Mouse (Mus musculus) cortical plate, adult 2 months (tissue): ENCODE measurements around the gene Susd6. TPM values are rescaled to one million over a fixed set of nuclear protein-coding genes. Genes with fewer than 3 reads are reported as not detected.

Experiments
- H3K27ac ChIP-seq: fragments of 200-500 bp; 2 replicates; pipeline ENCODE4 v1.5.1; 2012; ENCODE audit warnings: low read length, control low read depth, inconsistent platforms; ENCODE audit not compliant: insufficient read depth
- H3K4me1 ChIP-seq: fragments of 200-500 bp; 2 replicates; pipeline ENCODE4 v1.6.1; 2011; ENCODE audit warnings: low read length; ENCODE audit not compliant: control insufficient read depth, insufficient read depth
- H3K4me3 ChIP-seq: fragments of 200-500 bp; 2 replicates; pipeline ENCODE4 v1.5.1; 2011; ENCODE audit warnings: mild to moderate bottlenecking, low read length, control low read depth; ENCODE audit not compliant: insufficient read depth
- CTCF ChIP-seq: fragments of 200-500 bp; IDR thresholded peaks from 2 replicates; pipeline ENCODE4 v1.5.1; 2011; ENCODE audit warnings: mild to moderate bottlenecking, control low read depth, low read length; ENCODE audit not compliant: insufficient read depth; ENCODE audit errors: extremely low read depth
- POLR2A ChIP-seq: fragments of 200-500 bp; IDR thresholded peaks from 2 replicates; pipeline ENCODE4 v1.6.1; 2011; ENCODE audit warnings: mild to moderate bottlenecking, low read length, control low read depth; ENCODE audit not compliant: insufficient read depth; ENCODE audit errors: extremely low read depth
- polyA plus RNA-seq: library from polyadenylated mRNA; depleted of rRNA; stranded (reverse); fragments of >200 nt; gene quantifications from 2 replicates; pipeline ENCODE4 v1.2.3, GENCODE M21; 2012

The Susd6 gene
- polyA plus RNA-seq, 1 experiment: 24.8 TPM

DNA sequence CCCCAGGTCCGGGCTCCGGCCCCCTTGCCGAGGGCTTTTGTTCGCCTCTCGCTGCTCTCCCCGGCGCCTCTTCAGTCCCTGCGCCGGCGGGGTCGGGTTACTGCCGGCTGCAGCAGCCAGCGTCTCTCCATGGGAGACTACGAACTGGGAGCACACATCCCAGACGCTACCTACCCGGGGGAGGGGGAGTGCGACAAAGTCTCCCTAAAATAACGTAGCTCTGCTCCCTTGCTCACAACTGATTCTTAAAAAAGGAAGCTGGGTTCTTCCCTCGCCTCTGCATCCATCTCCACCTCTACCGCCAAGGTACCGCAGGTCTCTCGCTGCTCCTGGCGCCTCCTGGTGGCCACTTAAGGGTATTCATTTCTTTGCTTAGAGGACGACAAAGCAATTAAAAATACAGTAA is 29.9 kb upstream of the Susd6 start, which contains the start of gene Ccdc177:
Gene Ccdc177, minus strand, starts transcription at position 292 of the 406 bp plus-strand sequence.
- peak within 1 kb of the TSS; percentile 59 for H3K4me3 ChIP-seq
- no peaks in the 10 kb centered on the region for H3K4me1 ChIP-seq
- TF ChIP-seq POLR2A: peak; percentile 67; the same call in 1 of the 2 replicates
- peak; percentile 85 for TF ChIP-seq CTCF

DNA sequence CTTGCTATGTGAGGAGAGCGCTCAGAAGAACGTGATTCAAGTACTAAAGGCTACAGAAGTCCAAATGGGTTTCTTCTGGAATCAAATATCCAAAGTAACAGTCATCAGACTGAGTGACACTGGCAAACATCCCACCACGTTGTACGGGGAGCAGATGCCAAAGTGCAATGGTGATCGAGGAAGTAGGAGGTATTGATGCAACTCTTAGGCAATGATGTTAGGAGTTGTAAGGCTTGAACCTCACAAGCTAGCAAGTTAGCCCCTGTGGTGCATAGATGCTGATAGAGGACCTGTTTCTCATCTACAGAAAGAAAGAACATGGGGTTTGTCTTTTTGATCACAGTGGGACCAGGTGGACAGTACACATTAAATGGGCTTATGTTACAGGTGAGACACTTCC is 27.3 kb upstream of the Susd6 start:
- no peak overlapping the region for H3K27ac ChIP-seq
- H3K4me3 ChIP-seq: no peak overlapping the region
- TF ChIP-seq POLR2A: no peak
- TF ChIP-seq CTCF: no peak
- H3K4me1 ChIP-seq: no peaks in the 10 kb centered on the region

More for the DNA sequence above, 29.9 kb upstream of the Susd6 start, which contains the start of gene Ccdc177:
- H3K27ac ChIP-seq: peak within 1 kb of the TSS; percentile 42

- Histone ChIP-seq H3K4me1 (no peaks in the 10 kb centered on the region), H3K27ac (no peak overlapping the region), H3K4me3 (no peak overlapping the region)
- TF ChIP-seq CTCF (no peak), POLR2A (no peak)
These were observed 26.2 kb upstream of the Susd6 start for GRCm38 (mm10) chr12:80764116-80764515.

DNA sequence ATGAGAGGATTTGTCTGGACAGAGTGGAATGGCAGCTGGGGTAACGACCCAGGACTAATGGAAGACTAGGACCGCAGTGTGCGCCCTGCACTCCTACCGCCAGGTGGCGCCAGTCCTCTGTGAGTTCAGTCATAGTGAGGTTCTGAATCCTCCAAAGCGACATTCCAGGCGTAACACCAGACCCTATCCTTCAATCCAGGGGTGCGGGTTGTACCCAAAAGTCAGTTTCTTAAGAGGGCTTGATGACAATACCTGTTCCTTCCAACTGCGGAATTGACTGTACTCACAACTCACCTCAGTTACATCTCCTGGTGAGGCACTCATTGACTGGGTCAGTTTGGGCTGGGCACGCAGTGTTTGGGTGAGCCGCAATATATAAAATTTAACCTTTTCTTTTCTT is 20.6 kb upstream of the Susd6 start:
- TF ChIP-seq CTCF: peak; percentile 91
- no peak for TF ChIP-seq POLR2A
- H3K4me1 ChIP-seq: no peaks in the 10 kb centered on the region
- no peak overlapping the region for H3K4me3 ChIP-seq
- no peak overlapping the region for H3K27ac ChIP-seq

DNA sequence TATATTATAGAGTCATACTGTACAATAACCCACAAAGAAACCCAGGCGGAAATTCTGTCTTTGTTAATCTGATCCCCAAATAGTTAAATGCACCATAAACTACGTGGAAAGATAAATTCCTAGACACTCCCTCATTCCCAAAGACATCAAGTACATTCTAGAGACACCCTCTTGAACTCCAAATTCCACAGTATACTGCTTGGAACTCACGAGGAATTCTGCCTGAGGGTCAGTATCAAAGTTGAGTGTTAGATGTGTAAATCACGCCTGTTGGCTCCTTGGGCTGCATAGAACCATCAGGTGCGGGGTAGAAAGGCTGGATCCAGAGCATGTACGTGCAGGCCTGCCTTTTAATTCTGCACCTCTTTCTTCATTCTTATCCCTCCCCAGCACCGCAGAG is 15.5 kb upstream of the Susd6 start:
- TF ChIP-seq POLR2A (no peak), CTCF (no peak)
- H3K4me3 ChIP-seq: no peak overlapping the region
- H3K27ac ChIP-seq: no peak overlapping the region
- H3K4me1 ChIP-seq: no peaks in the 10 kb centered on the region

- TF ChIP-seq CTCF (no peak), POLR2A (no peak)
- Histone ChIP-seq H3K4me1 (no peaks in the 10 kb centered on the region), H3K27ac (no peak overlapping the region), H3K4me3 (no peak overlapping the region)
These were observed 14.2 kb upstream of the Susd6 start for GRCm38 (mm10) chr12:80776046-80776634.

DNA sequence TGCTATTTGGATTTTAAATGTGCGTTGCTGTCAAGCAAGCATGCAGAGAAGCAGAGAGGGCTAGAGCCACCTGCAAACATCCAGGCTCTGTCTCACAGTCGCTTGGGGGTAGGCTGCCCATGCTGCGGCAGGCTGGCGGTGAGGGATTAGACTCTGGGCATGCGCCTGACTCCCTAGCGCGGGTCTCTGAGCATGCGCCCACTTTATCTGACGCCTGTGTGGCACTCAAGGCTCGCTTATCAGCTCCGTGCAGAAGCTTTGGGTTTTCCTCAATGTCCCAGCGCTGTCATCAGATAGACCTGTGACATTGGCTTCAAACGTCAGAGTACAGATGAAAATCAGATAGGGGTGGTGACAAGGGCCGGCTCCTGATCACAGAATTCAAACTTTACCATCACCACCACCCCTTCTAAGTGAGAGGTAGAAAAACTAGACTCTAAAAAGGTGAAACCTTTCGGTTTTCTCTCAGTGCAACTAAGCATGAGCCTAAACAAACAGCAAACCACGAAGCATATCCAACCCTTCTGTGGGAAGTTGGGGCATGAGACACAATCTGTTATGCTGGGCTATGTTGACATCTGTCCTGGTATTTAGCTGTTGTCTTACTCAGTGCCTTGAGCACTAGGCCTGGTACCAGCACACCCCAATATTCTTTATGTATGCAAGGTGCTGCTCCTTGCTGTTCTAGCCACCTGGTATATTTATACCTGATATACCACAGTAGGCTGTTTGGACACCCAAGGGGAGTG is 11.9 kb upstream of the Susd6 start:
- TF ChIP-seq CTCF (no peak), POLR2A (no peak)
- Histone ChIP-seq H3K4me1 (no peaks in the 10 kb centered on the region), H3K27ac (no peak overlapping the region), H3K4me3 (no peak overlapping the region)

- no peak for TF ChIP-seq POLR2A
- no peak for TF ChIP-seq CTCF
- Histone ChIP-seq H3K27ac (no peak overlapping the region), H3K4me3 (no peak overlapping the region), H3K4me1 (no peaks in the 10 kb centered on the region)
These were observed 10.6 kb upstream of the Susd6 start for GRCm38 (mm10) chr12:80779760-80780159.

GRCm38 (mm10) chr12:80782190-80782589 is 8.1 kb upstream of the Susd6 start:
- no peak for TF ChIP-seq CTCF
- Histone ChIP-seq H3K4me3 (no peak overlapping the region), H3K27ac (no peak overlapping the region), H3K4me1 (no peaks in the 10 kb centered on the region)

DNA sequence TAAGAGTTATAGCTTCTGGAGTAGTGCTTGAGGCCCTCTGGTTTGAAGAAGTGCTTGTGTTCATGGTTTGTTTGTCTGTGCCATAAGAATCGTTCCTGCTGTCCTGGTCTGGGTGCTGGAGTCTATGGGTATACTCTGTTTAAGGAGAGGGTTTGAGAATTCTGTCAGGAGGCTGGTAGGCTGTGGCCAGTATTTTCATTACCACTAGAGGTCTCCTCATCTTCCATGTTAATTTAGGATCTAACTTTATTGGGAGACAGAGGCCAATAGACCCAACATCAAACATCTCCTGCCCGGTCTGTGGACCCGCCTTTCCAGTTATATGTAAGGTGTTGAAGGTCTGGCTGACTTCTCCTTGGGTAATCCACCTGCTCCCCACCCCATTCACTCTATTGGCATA is 7.4 kb upstream of the Susd6 start:
- TF ChIP-seq CTCF (0 out of 2 replicates have a peak, but pooled peaks have one; percentile 18), POLR2A (no peak)
- no peaks in the 10 kb centered on the region for H3K4me1 ChIP-seq
- no peak overlapping the region for H3K4me3 ChIP-seq
- H3K27ac ChIP-seq: no peak overlapping the region
